Mouse (Mus musculus) embryo, embryonic 10 days (tissue): ENCODE data around the gene Gpank1.

Experiments used
- DNase-seq: peaks from one replicate; pipeline ENCODE4 v3.0.0-alpha.2; 2015; ENCODE audit warnings: low spot score

Gene Gpank1

DNA sequence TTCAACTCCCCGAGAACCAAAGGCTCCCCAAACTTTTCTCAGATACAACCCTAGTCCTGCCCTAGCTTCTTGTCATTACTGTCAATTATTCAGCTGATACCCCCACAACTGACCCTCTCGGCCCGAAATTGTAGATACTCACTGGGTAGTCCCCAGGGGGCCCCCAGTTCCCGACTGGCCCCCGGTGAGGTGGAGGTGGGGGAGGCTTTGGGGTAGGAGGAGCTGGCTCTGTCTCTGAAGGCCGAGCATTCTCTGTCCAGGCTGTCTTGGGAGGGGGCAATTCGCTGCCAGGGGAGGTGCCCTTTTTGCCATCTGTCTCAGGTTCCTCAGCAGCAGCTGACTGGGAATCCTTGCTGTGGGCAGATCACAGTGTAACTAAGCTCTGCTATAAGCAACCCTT is 38.4 kb downstream of the Gpank1 start:
- DNase-seq = no peak

- no peak for DNase-seq
Observed at GRCm38 (mm10) chr17:35161421-35161820, 40.2 kb downstream of the Gpank1 start.

GRCm38 (mm10) chr17:35162121-35162520 is 40.9 kb downstream of the Gpank1 start:
- no peak for DNase-seq

DNA sequence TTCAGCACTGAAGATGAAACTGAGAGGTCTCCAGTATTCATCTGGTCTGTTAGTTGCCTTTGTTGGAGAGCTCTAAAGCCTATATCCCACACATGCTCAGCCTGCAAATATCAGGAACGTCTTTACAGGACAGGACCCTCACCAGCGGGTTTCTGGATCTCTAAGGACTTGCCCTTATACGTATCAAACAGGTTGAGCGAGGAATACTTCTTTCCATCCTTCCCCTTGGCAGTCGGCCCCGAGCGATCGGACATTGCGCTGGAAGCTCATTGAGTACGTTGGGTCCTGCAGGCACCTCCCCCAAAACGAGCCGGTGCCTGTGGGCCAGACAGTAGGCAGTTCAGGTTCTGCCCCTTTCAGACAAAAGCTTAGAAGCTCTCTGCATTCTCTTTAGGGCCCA is 41.5 kb downstream of the Gpank1 start:
- no peak for DNase-seq

GRCm38 (mm10) chr17:35163326-35164081 is 42.2 kb downstream of the Gpank1 start:
- no peak for DNase-seq

GRCm38 (mm10) chr17:35164218-35164567 is 42.9 kb downstream of the Gpank1 start:
- no peak for DNase-seq

GRCm38 (mm10) chr17:35164568-35165450 is 43.6 kb downstream of the Gpank1 start, which contains the start of gene Prrc2a:
TSS of gene Prrc2a (minus strand) at chr17:35164897.
- peak; percentile 100 for DNase-seq

DNA sequence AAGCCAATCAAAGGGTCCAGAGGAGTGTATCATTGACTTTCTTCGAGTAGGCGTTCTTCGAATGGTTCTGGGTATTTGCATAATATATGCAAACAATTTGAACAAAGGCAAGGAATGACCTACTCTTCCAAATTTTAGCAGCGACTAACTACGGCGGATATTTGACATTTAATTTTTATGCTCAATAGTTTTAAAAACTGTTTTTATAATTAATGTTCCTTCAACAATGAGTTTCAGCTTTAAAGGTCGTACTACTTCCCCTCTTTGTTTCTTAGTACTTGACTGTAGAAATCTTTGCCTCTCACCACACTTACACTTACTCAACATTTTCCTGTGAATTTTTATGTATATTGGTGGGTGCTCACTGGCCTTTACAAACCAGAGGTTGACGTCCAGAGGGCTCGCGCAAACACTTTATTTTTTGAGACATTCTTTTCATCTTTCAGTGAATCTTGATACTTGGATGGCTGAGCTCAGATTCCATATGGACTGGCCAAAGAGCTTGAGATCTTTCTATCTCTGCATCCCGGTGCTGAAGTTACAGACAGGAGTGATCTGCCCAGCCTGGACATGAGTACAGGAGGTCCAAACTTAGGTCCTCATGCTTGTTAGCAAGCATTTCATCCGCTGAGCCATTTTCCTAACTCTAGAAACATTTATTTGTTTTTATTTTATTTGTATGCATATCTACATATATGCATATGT is 44.3 kb downstream of the Gpank1 start:
- no peak for DNase-seq

- DNase-seq = peak; percentile 87
Observed at GRCm38 (mm10) chr17:35166352-35167035, 45.2 kb downstream of the Gpank1 start.

DNA sequence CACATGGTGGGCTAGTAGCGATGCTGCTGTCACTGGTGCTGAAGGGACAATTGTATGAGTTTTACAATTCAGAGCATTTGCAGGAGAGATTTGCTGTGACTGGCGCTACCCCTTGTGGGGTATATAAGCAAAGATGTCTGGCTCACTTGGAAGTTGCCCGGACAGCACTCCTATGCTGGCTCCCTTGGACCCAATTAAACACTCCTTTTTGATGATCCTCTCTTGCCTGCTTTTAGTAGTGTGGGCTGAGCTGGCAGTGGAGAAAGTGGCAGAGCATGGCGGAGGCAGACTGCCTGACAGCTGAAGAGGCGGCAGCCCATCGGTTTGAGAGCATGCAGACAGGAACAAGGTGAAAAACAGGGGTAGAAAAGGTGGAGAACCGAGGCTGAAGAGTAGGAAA is 46.5 kb downstream of the Gpank1 start:
- no peak for DNase-seq

- peak; percentile 79 for DNase-seq
Observed at GRCm38 (mm10) chr17:35168541-35169207, 47.4 kb downstream of the Gpank1 start.

DNA sequence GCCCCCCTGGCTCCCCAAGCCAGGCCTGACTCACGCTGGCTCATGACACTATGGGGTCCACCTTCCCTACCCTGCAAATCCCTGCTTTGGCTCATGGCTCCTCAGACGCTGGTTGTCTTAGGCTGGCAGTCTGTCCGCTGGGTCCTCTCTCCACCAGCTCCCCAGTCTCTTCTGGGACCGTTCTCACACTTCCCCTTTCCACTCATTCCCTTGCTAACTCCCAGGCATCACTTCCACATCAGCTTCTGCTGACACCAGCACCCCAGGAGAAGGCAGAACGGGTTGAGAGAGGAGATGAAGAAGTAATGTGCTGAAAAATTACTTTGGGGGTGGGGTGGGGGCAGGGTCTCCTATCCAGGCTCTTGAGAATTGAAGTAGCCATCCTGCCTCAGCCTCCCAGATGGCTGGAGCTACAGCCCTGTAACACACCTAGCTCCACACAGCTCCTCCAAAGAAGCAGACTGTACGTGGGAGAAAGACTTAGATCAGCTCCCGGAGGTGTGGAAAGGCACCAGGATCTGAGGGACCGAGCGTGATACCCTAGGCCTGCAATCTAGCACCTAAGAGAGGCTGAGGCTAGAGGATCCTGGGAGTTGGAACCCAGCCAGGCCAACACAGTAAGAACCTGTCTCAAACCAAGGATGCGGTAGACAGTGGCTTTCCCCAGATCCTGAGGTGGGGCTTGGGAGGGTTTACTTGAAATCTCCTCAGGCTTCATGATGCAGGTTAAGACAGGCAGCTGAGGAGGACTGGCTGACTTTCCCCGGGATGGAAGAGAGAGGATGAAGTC is 51.4 kb downstream of the Gpank1 start:
- no peak for DNase-seq

DNA sequence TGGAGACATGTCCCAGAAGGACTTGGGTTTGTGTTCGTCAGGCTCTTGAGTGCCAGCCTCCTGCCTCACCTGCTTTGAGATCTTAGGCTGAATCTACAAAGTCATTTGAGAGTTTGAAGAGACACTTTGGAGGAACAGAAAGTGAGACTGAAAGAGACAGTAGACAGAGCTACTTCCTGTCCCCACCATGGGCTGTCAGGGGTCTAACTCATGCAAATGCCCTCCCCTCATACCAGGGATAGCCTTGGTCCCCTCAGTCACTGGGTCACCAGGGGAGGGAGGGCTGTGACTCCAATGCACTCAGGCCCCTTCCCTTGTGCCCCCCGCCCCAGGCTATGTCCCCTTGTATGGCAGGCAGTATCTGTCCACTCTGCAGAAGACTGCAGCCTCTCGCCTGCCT is 52.1 kb downstream of the Gpank1 start:
- no peak for DNase-seq
